Mouse (Mus musculus): ENCODE results near the gene Faf2. TPM values are rescaled to one million over a fixed set of nuclear protein-coding genes. Genes with fewer than 3 reads are reported as not detected.

The Faf2 gene
- total RNA-seq, 2 experiments from 2014 or later = 18.4 to 35.7 TPM

GRCm38 (mm10) chr13:54695479-54696230 lies 74.1 kb downstream of the Faf2 start:
- ATAC-seq (replicated peaks; ENCODE audit: low FRiP score, poor library complexity, severe bottlenecking) = no peak

DNA sequence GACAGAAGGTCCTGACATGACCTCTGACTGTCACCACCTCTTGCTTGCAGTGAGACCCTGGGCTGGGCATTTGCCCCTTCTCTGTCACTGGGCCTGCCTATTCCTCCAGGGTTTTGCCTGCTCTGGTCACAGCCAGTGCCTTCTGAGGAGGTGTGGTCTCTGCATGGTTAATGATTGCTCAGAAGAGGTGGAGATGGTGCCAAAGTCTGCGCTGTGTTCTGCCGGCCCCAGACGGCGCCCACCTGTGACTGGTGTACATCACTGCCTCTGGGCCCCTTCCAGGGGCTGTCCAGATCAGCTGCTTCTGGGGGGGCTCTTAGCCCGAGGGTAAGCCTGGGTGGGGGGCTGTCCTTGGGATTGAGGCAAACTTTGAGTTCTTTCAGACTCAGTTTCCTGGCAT lies 79.7 kb downstream of the Faf2 start, which contains the start of gene Cdhr2:
Cdhr2 (plus strand) TSS at position 219 of the 400 bp plus-strand sequence.
- ATAC-seq (replicated peaks; ENCODE audit: low FRiP score, poor library complexity, severe bottlenecking) = no peak

GRCm38 (mm10) chr13:54702507-54702906 lies 80.9 kb downstream of the Faf2 start:
- ATAC-seq (replicated peaks; ENCODE audit: low FRiP score, poor library complexity, severe bottlenecking) = no peak

GRCm38 (mm10) chr13:54704890-54705289 lies 83.3 kb downstream of the Faf2 start:
- no peak for ATAC-seq (replicated peaks; ENCODE audit: low FRiP score, poor library complexity, severe bottlenecking)

GRCm38 (mm10) chr13:54710866-54711265 lies 89.3 kb downstream of the Faf2 start:
- ATAC-seq (replicated peaks; ENCODE audit: low FRiP score, poor library complexity, severe bottlenecking) = no peak

Other genes starting within 250 kb of the Faf2 start
- gene Thoc3, start 152.9 kb upstream of the Faf2 start, total RNA-seq (2015; ENCODE audit: low replicate concordance) = 3.6 and 6.7 TPM in 2 replicates
- 5.7 and 9.3 TPM in 2 replicates for gene Thoc3, start 152.9 kb upstream of the Faf2 start, total RNA-seq (2017; ENCODE audit: low replicate concordance)
- 0.21 and 1.2 TPM in 2 replicates for gene Simc1, start 118.0 kb upstream of the Faf2 start, total RNA-seq (2015; ENCODE audit: low replicate concordance)
- 1.1 TPM in 1 of 2 replicates, not detected in the other for gene Simc1, start 118.0 kb upstream of the Faf2 start, total RNA-seq (2017; ENCODE audit: low replicate concordance)
- gene 4833439L19Rik, start 56.3 kb upstream of the Faf2 start, total RNA-seq (2015; ENCODE audit: low replicate concordance) = 27.0 and 28.1 TPM in 2 replicates
- 24.6 and 37.1 TPM in 2 replicates for gene 4833439L19Rik, start 56.3 kb upstream of the Faf2 start, total RNA-seq (2017; ENCODE audit: low replicate concordance)
- gene Arl10, start 46.8 kb upstream of the Faf2 start, total RNA-seq (2015; ENCODE audit: low replicate concordance) = 1.3 and 2.9 TPM in 2 replicates
- 0.51 TPM in 1 of 2 replicates, not detected in the other for gene Arl10, start 46.8 kb upstream of the Faf2 start, total RNA-seq (2017; ENCODE audit: low replicate concordance)
- gene Nop16, start 31.7 kb upstream of the Faf2 start, total RNA-seq (2015; ENCODE audit: low replicate concordance) = 13.6 and 13.8 TPM in 2 replicates
- 6.3 and 12.1 TPM in 2 replicates for gene Nop16, start 31.7 kb upstream of the Faf2 start, total RNA-seq (2017; ENCODE audit: low replicate concordance)
- gene Higd2a, start 31.6 kb upstream of the Faf2 start, total RNA-seq (2015; ENCODE audit: low replicate concordance) = 32.1 and 54.3 TPM in 2 replicates
- gene Higd2a, start 31.6 kb upstream of the Faf2 start, total RNA-seq (2017; ENCODE audit: low replicate concordance) = 8.4 and 17.1 TPM in 2 replicates
- 0.96 TPM in 1 of 2 replicates, not detected in the other for gene Cltb, start 10.4 kb upstream of the Faf2 start, total RNA-seq (2015; ENCODE audit: low replicate concordance)
- gene Cltb, start 10.4 kb upstream of the Faf2 start, total RNA-seq (2017; ENCODE audit: low replicate concordance) = 3.7 and 10.0 TPM in 2 replicates
- 31.3 and 33.0 TPM in 2 replicates for gene Rnf44, start 72.1 kb downstream of the Faf2 start, total RNA-seq (2015; ENCODE audit: low replicate concordance)
- 9.9 and 30.5 TPM in 2 replicates for gene Rnf44, start 72.1 kb downstream of the Faf2 start, total RNA-seq (2017; ENCODE audit: low replicate concordance)
- not detected in 2 replicates for gene Cdhr2, start 79.7 kb downstream of the Faf2 start, total RNA-seq (2015; ENCODE audit: low replicate concordance)
- not detected in 2 replicates for gene Cdhr2, start 79.7 kb downstream of the Faf2 start, total RNA-seq (2017; ENCODE audit: low replicate concordance)
- not detected in 2 replicates for gene Gprin1, start 128.1 kb downstream of the Faf2 start, total RNA-seq (2015; ENCODE audit: low replicate concordance)
- gene Gprin1, start 128.1 kb downstream of the Faf2 start, total RNA-seq (2017; ENCODE audit: low replicate concordance) = not detected in 2 replicates
- not detected in 2 replicates for gene Sncb, start 144.8 kb downstream of the Faf2 start, total RNA-seq (2015; ENCODE audit: low replicate concordance)
- not detected in 2 replicates for gene Sncb, start 144.8 kb downstream of the Faf2 start, total RNA-seq (2017; ENCODE audit: low replicate concordance)
- gene Eif4e1b, start 162.2 kb downstream of the Faf2 start, total RNA-seq (2015; ENCODE audit: low replicate concordance) = not detected in 2 replicates
- not detected in 2 replicates for gene Eif4e1b, start 162.2 kb downstream of the Faf2 start, total RNA-seq (2017; ENCODE audit: low replicate concordance)
- 2.5 TPM in 1 of 2 replicates, not detected in the other for gene Tspan17, start 167.6 kb downstream of the Faf2 start, total RNA-seq (2015; ENCODE audit: low replicate concordance)
- gene Tspan17, start 167.6 kb downstream of the Faf2 start, total RNA-seq (2017; ENCODE audit: low replicate concordance) = 1.0 TPM in 1 of 2 replicates, not detected in the other

Data from erythroblast, adult 5-6 weeks (primary cell).